Mouse (Mus musculus) stomach, embryonic 16.5 days (tissue): ENCODE data around the gene Mmp17. TPM values are rescaled to one million over a fixed set of nuclear protein-coding genes. Genes with fewer than 3 reads are reported as not detected.

Experiments
- ATAC-seq: fragments of 200-750 bp; cut with Nextera tagmentation; 2 replicates; pipeline ENCODE4 v1.8.0; 2017; ENCODE audit warnings: moderate number of reproducible peaks, moderate TSS enrichment; ENCODE audit not compliant: insufficient read depth, low FRiP score
- H3K27ac ChIP-seq: fragments of 300-500 bp; sonication (generic); 2 replicates; pipeline ENCODE4 v1.5.1; 2014; ENCODE audit warnings: low read length
- H3K27me3 ChIP-seq: fragments of 300-500 bp; sonication (generic); 2 replicates; pipeline ENCODE4 v1.6.1; 2014; ENCODE audit warnings: low read length, control low read depth, mixed read lengths; ENCODE audit not compliant: control insufficient read depth, insufficient read depth
- H3K36me3 ChIP-seq: fragments of 300-500 bp; sonication (generic); 2 replicates; pipeline ENCODE4 v1.6.1; 2014; ENCODE audit warnings: low read length; ENCODE audit not compliant: control insufficient read depth, insufficient read depth
- H3K4me1 ChIP-seq: fragments of 300-500 bp; sonication (generic); 2 replicates; pipeline ENCODE4 v1.6.1; 2014; ENCODE audit warnings: low read length, control low read depth, mixed read lengths; ENCODE audit not compliant: control insufficient read depth, insufficient read depth
- H3K4me2 ChIP-seq: fragments of 300-500 bp; sonication (generic); 2 replicates; pipeline ENCODE4 v1.6.1; 2014; ENCODE audit warnings: low read depth, low read length, mixed read lengths
- H3K4me3 ChIP-seq: fragments of 300-500 bp; sonication (generic); replicated peaks from 2 replicates; pipeline ENCODE4 v1.5.1; 2014; ENCODE audit warnings: mild to moderate bottlenecking, low read length
- H3K9ac ChIP-seq: fragments of 300-500 bp; sonication (generic); 2 replicates; pipeline ENCODE4 v1.6.1; 2014; ENCODE audit warnings: low read length
- H3K9me3 ChIP-seq: fragments of 300-500 bp; sonication (generic); replicated peaks from 2 replicates; pipeline ENCODE4 v1.6.1; 2016; ENCODE audit warnings: low read length, control low read depth; ENCODE audit not compliant: control insufficient read depth
- WGBS: fragments of 180-500 bp; shearing (Covaris S2); extraction: QIAGEN DNeasy Blood & Tissue Kit; methylation state at CpG from one replicate; pipeline ENCODE4 v1.1.7; 2014; 5-methylcytosine and 5-hydroxymethylcytosine counted together
- polyA plus RNA-seq: library from polyadenylated mRNA; unstranded; fragments of >200 nt; fragmentation: Nextera tagmentation; extraction: Ambion mirVana; gene quantifications from 2 replicates; pipeline ENCODE4 v1.2.1, GENCODE M21; 2015

The Mmp17 gene
- polyA plus RNA-seq, 1 experiment from 2014 or later: 2.5 TPM

- Histone ChIP-seq H3K27me3 (no peaks in the 10 kb centered on the region), H3K36me3 (peaks cover 54% of the 10 kb centered on the region), H3K4me2 (no peak overlapping the region), H3K4me3 (no peak overlapping the region), H3K4me1 (no peaks in the 10 kb centered on the region), H3K9ac (no peak overlapping the region), H3K9me3 (no peaks in the 10 kb centered on the region), H3K27ac (no peak overlapping the region)
- WGBS: 98% methylated on average over 2 of the region's 2 CpGs
- no peak for ATAC-seq
Observed at GRCm38 (mm10) chr5:129551991-129552390, 32.0 kb upstream of the Mmp17 start.

- Histone ChIP-seq H3K4me2 (no peak overlapping the region), H3K27ac (no peak overlapping the region), H3K27me3 (no peaks in the 10 kb centered on the region), H3K4me1 (no peaks in the 10 kb centered on the region), H3K4me3 (no peak overlapping the region), H3K9ac (no peak overlapping the region), H3K9me3 (no peaks in the 10 kb centered on the region), H3K36me3 (peaks cover 51% of the 10 kb centered on the region)
- 87% methylated on average over 6 of the region's 6 CpGs for WGBS
- ATAC-seq: no peak
Observed at GRCm38 (mm10) chr5:129553642-129554041, 30.3 kb upstream of the Mmp17 start.

GRCm38 (mm10) chr5:129558591-129558990 is 25.4 kb upstream of the Mmp17 start:
- Histone ChIP-seq H3K4me2 (no peak overlapping the region), H3K4me3 (no peak overlapping the region), H3K27me3 (no peaks in the 10 kb centered on the region), H3K36me3 (peaks cover 42% of the 10 kb centered on the region), H3K9me3 (no peaks in the 10 kb centered on the region), H3K27ac (no peak overlapping the region), H3K9ac (no peak overlapping the region), H3K4me1 (no peaks in the 10 kb centered on the region)
- ATAC-seq: no peak
- 84% methylated on average over 5 of the region's 5 CpGs for WGBS

- H3K27me3 ChIP-seq: no peaks in the 10 kb centered on the region
- H3K4me2 ChIP-seq: no peak overlapping the region
- no peak overlapping the region for H3K4me3 ChIP-seq
- H3K9ac ChIP-seq: no peak overlapping the region
- H3K4me1 ChIP-seq: no peaks in the 10 kb centered on the region
- no peaks in the 10 kb centered on the region for H3K9me3 ChIP-seq
- 86% methylated on average over 11 of the region's 11 CpGs for WGBS
- peaks cover 45% of the 10 kb centered on the region for H3K36me3 ChIP-seq
- ATAC-seq: no peak
- H3K27ac ChIP-seq: no peak overlapping the region
Observed at GRCm38 (mm10) chr5:129559283-129559682, 24.7 kb upstream of the Mmp17 start.

- H3K4me1 ChIP-seq: no peaks in the 10 kb centered on the region
- H3K9ac ChIP-seq: no peak overlapping the region
- no peak overlapping the region for H3K4me2 ChIP-seq
- H3K27ac ChIP-seq: no peak overlapping the region
- 90% methylated on average over 8 of the region's 8 CpGs for WGBS
- no peak for ATAC-seq
- no peaks in the 10 kb centered on the region for H3K9me3 ChIP-seq
- H3K27me3 ChIP-seq: no peaks in the 10 kb centered on the region
- peaks cover 34% of the 10 kb centered on the region for H3K36me3 ChIP-seq
- H3K4me3 ChIP-seq: no peak overlapping the region
Observed at GRCm38 (mm10) chr5:129562342-129562741, 21.6 kb upstream of the Mmp17 start.

- Histone ChIP-seq H3K9ac (no peak overlapping the region), H3K27ac (no peak overlapping the region), H3K27me3 (no peaks in the 10 kb centered on the region), H3K4me1 (no peaks in the 10 kb centered on the region), H3K4me2 (no peak overlapping the region), H3K36me3 (peaks cover 12% of the 10 kb centered on the region), H3K4me3 (no peak overlapping the region), H3K9me3 (no peaks in the 10 kb centered on the region)
- 92% methylated on average over 4 of the region's 4 CpGs for WGBS
- ATAC-seq: no peak
Observed at GRCm38 (mm10) chr5:129568596-129568995, 15.4 kb upstream of the Mmp17 start.

- Histone ChIP-seq H3K27ac (no peak overlapping the region), H3K4me3 (no peak overlapping the region), H3K4me1 (no peaks in the 10 kb centered on the region; the same call in 1 of the 2 replicates), H3K9ac (no peak overlapping the region), H3K9me3 (no peaks in the 10 kb centered on the region), H3K4me2 (no peak overlapping the region), H3K36me3 (no peaks in the 10 kb centered on the region), H3K27me3 (peaks cover 5% of the 10 kb centered on the region)
- ATAC-seq: no peak
- WGBS: 44% methylated on average over 12 of the region's 12 CpGs
Observed at GRCm38 (mm10) chr5:129578201-129578600, 5.8 kb upstream of the Mmp17 start.

GRCm38 (mm10) chr5:129580046-129580445 is 3.9 kb upstream of the Mmp17 start:
- 7% methylated on average over 6 of the region's 6 CpGs for WGBS
- Histone ChIP-seq H3K9ac (no peak overlapping the region), H3K27ac (no peak overlapping the region), H3K4me1 (peaks cover 3% of the 10 kb centered on the region; the same call in 1 of the 2 replicates), H3K36me3 (no peaks in the 10 kb centered on the region), H3K9me3 (no peaks in the 10 kb centered on the region), H3K27me3 (peaks cover 7% of the 10 kb centered on the region), H3K4me3 (no peak overlapping the region), H3K4me2 (no peak overlapping the region)
- no peak for ATAC-seq

GRCm38 (mm10) chr5:129580572-129580971 is 3.4 kb upstream of the Mmp17 start:
- Histone ChIP-seq H3K27me3 (peaks cover 12% of the 10 kb centered on the region), H3K9me3 (no peaks in the 10 kb centered on the region), H3K9ac (no peak overlapping the region), H3K4me1 (peaks cover 6% of the 10 kb centered on the region; the same call in 1 of the 2 replicates), H3K4me2 (no peak overlapping the region), H3K36me3 (no peaks in the 10 kb centered on the region), H3K27ac (no peak overlapping the region), H3K4me3 (no peak overlapping the region)
- 68% methylated on average over 9 of the region's 9 CpGs for WGBS
- ATAC-seq: no peak

- Histone ChIP-seq H3K9me3 (no peaks in the 10 kb centered on the region), H3K27ac (no peak overlapping the region), H3K36me3 (no peaks in the 10 kb centered on the region), H3K4me1 (peaks cover 9% of the 10 kb centered on the region; the same call in 1 of the 2 replicates), H3K9ac (no peak overlapping the region), H3K4me3 (no peak overlapping the region), H3K4me2 (no peak overlapping the region), H3K27me3 (peaks cover 16% of the 10 kb centered on the region)
- WGBS: 62% methylated on average over 7 of the region's 7 CpGs
- ATAC-seq: no peak
Observed at GRCm38 (mm10) chr5:129581015-129581414, 3.0 kb upstream of the Mmp17 start.
